Mouse (Mus musculus) A20 (cell line): ENCODE measurements at regions not wholly inside any gene's neighbourhood (a gene's known extent, or its start where the extent isn't known, plus 50 kb on each side); places are given as distances from the start of the nearest gene placed in this dataset.

ENCODE experiments used
- DNase-seq: peaks from one replicate; pipeline ENCODE4 v3.0.0-alpha.2; 2011; ENCODE audit warnings: low read depth, low spot score

DNA sequence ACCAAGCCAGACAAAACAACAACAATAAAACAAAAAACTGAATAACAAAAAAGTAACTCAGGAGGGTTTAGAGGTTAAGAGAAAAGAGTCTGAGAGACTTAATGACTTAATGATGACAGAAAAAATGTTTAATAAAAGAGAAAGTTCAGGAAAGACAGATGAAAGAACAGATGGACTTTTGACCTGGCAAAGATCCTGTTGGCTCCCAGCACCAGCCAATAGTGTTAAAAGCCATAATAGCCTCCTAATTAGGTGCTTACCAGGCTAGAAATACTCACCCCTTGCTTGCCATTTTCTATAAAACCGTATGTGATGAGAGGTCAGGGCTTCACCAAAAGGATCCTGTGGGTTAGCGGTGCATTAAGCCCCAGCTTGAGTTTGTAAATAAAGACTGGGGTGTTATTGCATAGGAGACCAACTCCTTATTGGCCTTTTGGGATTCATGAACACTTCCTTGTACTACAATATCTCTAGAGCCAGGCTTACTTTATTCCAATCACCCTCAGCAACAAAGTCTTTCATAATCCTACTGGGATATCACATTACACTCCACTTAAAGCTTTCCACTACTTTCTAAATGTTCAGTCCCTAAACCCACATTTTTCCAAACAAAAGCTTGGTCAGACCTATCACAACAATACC, 282.1 kb upstream of the Rasa1 start:
- no peak for DNase-seq

DNA sequence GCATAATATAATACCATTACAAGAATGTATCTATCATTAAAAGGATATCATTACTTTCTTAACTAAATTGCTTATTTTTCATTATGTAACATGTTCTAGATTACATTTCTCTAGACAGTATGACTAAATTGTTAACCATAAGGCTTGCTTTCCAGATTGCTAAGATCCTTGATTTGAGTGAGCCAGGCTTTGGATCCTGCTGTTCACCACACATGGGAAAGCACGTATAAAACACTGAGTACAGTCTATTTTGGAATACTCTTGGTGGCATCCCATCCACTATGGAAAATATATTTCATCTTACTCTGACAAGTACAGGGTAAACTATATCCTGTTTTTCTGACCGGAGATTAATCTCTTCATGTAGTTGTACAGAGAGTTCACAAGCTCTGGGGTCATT, 268.9 kb upstream of the Rasa1 start:
- no peak for DNase-seq

DNA sequence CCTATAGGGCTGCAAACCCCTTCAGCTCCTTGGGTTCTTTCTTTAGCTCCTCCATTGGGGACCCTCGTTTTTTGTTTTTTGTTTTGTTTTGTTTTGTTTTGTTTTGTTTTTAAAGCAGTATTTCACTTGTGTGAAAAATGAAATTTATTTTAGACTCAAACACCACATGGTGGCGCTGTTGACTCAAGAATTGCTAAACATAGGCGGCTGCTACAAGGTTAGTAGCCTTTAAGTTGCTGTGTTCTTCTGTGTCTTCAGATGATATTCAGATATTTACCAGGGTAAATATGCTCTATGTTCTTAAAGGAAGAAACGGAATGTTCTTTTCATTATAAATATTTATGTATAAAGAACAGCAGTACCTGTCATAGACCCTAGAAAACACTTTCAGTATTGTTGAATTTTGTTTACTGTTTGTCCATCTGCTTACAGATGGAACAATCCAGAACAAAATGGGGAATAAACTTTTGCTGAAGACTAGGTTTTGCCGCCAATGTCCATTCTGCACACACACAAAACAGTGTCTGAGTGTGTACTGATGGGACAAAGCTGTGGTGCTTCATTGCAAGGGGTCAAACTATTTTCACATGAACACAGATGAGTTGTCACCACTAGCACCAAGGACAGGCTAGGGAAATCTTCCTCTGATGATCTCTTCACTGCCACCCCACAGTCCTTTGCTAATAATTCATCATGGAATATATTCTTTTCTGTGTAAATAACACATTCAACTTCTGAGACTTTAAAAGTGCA, 267.3 kb upstream of the Rasa1 start:
- DNase-seq = peak; percentile 75

DNA sequence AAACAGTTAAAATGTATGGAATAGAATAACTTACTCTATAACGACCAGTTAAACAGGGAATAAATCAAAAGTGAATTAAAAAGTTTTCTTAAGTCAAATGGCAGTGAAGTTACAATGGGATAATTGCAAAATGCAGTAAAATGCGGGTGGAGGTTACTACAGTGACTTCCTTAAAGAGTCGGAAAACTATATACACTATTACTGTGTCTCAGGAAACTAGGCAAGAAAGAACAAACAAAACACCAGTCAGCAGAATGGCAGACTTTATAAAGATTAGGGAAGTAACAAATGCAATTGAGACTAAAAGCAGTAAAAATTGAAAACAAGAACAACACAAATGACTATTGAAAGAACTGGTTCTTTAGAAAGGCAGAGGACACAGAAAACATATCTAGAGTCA, 264.1 kb upstream of the Rasa1 start:
- DNase-seq = no peak

DNA sequence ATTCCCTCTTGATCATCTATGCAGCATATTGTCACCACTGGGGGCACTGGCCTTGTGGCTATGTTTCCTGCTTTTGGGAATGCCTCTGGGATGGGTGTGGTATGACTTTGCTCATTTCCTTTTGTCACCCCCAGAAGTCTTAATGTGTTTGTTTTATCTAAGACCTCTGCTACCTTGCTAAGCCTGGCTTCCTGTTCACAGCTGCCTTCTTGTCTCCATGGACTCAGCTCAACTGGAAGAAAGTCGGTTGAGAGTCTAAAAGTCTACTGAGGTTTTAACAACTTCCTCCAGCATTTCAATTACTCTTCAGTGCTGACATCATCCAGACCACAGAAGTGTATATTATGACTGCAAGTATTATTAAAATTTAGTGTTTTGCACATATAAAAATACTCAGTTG, 220.7 kb upstream of the Rasa1 start:
- no peak for DNase-seq

DNA sequence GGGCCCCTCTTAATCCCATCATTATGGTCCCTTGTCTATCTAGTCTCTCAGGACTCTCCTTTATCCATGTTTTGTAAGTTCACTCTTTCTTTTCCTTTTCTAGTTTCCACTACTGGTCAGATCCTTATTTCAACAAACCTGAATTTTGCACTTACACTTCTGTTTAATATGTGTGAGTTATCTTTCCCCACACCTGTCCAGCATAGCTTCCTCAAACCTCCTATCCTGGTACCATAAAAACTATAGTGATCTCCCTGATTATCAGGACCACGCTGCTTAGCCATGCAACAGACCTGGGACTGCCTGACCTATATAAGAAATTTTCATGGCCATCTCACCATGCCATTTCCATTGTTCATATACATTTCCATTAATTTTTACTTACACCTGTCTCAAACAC, 219.6 kb upstream of the Rasa1 start:
- no peak for DNase-seq

DNA sequence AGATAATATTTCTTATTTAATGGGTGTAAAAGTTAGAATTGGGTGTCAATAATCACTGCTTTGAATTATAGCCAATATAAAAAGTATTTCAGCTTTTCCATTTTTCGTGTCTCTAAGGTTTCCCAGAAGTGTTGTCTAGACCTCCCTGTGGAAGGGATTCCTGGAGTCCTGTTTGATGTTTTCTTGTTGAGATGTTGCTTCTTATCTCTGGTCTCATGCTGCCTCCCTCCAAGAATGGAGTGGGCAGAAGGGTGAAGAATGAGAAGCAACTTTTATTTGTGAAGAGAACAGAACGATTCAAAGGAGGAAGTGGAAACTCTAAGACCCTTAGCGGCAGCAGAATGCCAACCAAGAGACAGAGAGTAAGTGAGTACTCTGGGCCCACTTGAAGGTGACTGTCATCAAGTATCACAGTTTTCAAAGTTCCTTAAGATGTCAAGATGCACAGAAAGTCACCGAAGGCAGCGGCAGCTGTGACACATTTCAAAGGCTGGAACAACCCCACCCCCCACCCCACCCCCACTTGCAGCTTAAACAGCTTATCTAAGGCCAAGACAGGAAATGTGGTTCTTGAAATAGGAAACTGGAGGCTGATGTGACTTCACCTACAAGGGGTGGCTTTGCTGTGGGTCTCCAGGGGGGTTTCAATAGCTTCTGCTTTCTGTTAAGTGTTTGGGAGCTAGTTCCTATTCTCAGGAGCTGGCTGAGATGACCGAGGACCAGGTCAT, 218.6 kb upstream of the Rasa1 start:
- DNase-seq = peak; percentile 74

DNA sequence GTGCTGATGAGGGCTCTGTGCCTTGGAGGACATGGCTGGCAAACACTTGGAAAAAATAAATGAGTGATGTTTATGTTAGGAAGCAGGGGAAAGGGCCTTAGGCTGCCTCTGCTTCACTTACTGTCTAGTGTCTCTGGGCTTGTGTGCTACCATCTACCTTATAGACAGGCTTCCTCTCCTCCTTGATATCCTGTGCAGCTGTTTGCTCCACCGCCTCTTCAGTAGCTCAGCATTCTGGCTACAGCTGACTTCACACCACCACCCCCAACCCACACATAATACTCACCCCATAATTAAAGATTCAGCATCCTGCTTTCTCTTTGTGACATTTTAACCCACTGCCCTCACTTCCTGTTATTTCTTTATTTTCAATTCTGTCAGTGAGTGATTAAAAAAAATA, 217.9 kb upstream of the Rasa1 start:
- peak; percentile 76 for DNase-seq

DNA sequence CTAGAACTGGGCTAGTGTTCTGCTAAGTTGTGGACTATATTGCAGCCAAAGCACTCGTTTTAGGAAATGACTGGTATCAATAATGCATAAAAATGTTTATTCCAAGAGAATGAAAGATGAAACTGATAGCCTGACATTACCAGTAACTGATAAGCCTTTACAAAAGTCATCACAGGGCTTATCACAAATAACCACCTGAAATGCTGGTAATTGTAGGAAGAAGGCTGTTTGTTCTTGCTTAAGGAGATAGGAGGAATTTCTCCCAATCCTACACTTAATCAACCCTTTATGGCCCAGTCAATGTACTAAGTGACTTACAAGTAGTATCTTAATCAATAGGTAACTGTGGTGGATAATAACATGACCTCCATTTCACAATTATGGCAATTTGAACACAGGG, 217.1 kb upstream of the Rasa1 start:
- DNase-seq = no peak

DNA sequence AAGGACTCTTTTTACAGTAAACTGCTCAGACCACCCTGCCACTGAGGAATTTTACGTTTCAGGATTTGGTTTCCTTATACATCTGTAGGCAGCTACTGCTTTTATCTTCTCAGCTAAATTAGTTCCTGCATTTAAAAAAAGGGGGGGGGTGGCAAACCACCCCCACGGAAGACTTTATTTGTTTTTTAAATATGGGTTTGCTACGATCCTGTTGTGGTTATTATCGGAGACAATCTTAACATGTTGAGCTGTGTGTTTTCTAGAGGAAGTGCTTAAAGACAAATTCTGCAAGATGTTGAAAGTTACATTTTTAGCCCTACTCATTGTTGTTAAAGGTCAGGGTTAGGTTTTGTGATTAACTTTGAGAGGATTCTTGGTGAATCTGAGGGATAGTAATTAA, 216.1 kb upstream of the Rasa1 start:
- DNase-seq = no peak

DNA sequence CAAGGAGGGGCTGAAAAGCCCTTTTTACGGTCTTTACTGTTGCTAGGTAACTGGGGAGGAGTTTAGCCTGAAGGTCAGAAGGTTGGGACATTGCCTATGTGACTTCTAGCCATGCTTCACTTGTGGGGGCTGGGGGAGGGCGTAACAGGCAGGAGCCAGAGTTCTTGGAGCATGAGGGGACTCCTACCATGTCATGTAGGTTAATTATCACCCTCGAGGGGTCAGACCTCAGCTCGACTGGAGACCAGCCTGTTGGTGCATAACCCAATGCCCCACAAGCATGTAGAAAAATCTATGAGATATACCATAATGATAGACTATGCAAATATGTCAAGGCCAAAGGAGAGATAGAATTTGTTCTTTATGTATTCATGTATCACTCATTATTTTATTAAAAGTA, 215.1 kb upstream of the Rasa1 start:
- no peak for DNase-seq

DNA sequence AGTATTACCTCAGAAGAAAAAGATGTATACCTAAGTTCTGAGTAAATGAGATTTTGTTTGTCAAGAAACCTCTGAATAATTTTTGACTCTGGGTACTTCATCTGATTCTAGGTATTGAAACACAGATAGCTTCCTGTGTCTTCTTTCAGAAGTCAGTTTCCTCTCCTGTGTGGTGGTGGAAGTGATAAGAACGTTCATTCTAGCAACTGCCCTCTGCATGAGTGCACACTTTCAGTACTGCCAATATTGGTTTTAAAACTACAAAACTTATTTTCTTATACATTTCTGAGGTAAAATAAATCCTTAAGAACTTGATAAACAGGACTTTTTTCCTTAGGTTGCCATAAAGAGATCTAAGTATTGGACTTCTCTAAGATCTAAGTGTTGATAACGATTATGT, 209.8 kb upstream of the Rasa1 start:
- no peak for DNase-seq

DNA sequence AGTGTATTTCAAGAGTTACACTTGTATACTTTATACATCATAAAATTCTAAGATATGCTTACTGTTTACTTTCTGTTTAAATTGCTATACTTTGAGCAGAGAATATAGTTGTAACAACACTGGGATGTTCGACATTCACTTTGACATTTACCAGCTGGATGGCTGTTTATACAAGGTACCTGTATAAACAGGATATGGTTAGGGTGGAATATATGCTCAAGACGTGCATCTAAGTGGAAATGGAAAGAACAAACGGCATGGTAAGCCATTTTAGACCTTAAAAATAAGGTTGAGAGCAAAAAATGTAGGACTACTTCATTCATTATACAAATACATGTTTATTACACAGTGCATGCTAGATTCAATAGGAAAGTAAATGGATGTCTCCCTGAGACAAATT, 195.9 kb upstream of the Rasa1 start:
- no peak for DNase-seq

DNA sequence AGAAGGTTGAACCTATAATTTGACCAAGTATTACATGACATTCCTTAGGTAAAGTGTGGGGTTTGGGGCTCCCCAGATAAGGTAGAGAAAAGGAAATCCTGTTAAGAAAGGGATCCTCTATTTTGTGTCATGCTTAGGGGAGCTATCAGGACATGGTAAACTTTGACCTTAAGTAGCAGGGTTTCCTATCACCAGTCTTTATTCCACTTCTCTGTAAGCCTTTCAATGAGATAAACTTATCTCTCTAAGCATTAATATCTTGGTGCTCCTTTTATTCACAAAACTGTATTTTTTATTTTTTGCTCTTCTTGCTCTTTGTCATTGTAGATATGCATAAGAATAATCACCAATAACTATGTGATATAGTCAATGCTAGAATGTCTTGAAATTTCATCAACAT, 194.4 kb upstream of the Rasa1 start:
- no peak for DNase-seq

DNA sequence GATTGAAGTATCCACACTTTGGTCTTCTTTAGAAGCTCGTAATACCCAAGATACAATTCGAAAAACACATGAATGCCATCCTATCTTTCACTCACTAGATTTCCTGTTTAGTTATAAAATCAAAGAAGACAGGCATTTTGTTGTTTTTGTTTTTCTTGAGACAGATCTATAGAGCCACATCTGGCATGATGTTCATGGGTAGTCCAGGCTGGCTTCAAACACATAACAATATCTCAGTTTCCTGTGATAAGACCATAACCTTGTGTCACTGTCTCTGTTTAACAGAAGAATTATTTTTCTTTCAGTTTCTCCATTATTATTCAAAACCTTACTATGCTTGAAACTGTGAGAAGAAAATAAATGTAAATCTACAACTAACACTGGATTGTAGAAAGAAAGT, 190.5 kb upstream of the Rasa1 start:
- no peak for DNase-seq

DNA sequence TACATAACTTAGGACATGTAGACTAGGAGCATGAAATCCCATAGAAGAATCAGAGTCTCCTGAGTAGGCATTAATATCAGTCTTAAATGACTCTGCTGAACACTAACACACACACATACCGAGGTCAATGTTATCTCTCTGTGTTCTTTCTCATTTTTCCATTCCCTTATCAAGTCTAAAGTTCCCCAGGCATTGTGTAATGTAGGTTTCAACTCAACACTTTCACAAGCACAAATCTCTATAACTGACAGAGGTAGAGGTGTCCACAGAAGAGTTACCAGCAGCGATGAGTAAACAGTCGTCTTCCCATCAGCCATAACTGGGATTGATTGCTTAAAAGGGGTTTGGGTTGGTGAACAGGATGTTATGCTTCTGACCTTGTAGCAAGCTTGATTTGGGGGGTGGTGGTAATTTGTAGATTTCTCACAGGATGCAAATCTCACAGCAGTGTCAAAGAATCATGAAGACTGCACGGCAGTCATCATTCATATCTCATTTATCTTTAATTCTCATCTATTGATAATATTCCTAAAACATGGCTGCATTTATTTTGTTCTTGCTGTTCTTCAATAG, 187.4 kb upstream of the Rasa1 start:
- no peak for DNase-seq

DNA sequence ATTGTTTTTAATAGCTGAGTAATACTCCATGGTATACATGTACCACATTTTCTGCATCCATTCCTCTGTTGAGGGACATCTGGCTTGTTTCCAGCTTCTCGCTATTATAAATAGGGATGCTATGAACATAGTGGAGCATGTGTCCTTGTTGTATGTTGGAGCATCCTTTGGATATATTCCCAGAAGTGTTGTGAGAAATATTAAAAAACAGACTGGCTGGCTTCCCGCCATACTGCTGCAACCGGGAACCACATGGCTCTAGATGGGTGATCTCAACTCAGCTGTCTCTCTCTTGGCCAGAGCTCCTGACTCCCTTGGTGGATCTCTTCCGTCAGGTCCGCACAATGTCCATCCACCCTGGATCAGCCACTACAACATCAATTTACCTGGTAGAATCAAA, 182.4 kb upstream of the Rasa1 start:
- no peak for DNase-seq

DNA sequence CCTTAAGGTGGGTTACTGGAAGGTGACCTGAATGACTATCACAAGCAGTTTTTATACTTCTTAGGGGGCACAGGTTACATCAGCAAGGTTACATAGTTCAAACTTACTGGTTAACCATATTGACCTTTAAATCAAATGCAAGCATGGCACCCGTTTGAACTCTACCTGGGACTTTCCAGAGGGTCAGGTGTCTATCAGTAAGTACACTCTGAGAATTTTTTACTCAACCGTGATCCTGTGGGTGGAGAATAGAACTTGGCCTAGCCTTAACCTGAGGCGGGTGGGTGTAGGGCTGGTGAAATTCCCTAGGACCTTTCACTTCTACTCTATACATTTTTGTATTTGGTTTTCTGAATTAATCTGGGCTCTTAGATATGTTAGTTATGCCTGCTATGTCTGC, 170.5 kb upstream of the Rasa1 start:
- no peak for DNase-seq

DNA sequence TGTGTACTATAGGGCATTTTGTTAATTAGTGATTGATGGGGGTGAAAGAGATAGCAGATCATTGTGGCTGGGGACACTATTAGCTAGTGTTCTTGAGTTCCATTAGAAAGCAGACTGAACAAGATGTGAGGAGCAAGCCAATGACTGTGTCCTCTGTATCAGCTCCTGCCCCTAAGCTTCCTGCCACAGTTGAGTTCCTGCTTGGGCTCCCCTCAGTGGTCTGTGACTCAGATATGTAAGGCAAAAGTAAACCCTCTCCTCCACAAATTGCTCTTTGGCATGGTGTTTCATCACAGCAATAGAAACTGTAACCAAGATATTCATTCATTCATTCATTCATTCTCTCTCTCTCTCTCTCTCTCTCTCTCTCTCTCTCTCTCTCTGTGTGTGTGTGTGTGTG, 169.7 kb upstream of the Rasa1 start:
- DNase-seq = no peak

DNA sequence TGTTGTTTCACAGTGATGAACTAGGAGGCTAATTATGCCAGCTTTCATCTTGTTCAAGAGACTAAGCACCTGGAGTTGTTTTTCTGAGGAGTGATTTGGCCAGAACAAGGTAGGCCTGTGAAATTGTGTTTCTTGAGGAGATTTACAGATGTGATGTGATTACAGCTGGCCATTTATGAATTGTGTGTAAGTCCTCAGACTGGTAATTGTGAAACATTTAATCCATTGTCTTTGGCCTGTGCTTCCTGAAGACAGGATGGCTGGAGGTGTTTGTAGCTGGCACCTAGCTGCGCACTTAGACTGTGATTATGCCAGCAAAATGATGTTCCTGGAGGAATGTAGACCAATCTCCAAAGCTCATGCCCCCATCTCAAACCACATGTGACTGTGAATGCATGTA, 150.7 kb upstream of the Rasa1 start:
- DNase-seq = no peak

DNA sequence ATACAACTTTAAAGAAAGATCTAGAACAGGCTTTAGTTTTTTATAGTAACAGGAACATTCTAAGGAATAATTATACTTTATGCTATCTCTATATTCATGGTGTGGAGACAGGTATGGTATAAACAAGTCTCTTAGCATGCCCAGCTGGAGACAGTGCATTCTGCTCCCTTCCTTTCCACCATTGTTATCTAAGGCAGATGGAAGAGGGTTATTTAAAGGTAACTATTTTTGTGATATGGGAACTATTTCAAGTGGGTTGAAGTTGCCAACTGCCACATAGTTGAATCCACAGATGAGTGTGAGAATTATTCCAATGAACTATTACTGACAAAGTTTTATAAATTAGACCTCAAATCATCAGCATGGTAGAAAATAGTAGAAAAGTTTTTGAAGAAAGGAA, 148.9 kb upstream of the Rasa1 start:
- DNase-seq = no peak

DNA sequence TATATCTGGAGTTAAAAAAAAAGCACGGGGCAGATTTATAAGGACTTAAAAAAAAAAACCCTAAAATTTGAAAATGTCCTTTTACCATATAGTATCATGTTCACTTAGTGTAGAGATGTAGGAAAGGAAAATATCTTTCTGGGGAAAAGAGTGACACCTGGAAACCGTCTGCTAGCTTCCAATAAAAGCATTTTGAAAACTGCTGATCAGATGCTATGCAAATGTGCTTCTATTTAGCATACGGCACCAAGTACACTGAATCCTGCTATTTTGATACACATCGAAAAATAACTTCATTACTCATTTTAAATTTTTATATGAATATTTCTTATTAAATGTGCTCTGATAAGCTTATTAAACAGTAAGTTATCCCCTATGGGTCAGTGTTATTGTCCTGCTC, 148.1 kb upstream of the Rasa1 start:
- DNase-seq = no peak

DNA sequence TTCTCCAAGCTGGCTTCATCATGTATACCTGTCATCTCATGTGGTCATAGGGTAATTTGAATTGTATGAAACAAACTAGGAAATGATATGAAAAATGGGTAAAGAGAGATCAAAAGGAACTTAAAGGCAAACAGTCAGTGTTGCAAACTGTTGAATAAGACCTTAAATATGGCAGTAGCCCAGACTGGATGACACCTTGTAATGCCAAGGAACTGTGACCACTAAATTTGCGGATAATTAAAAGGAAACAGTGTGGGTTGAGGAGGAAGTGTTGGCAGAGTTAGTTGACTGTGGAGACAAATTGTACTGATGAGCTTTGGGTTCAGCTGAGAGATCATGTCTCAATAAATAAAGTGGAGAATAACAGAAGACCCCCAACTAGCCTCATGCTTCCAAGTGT, 147.3 kb upstream of the Rasa1 start:
- no peak for DNase-seq
